Mouse (Mus musculus): ENCODE data around the gene Olfr389. TPM values are rescaled to one million over a fixed set of nuclear protein-coding genes. Genes with fewer than 3 reads are reported as not detected.

The Olfr389 gene
- not detected in 4 replicates for total RNA-seq (2023; ENCODE audit: inconsistent age)

GRCm38 (mm10) chr11:73780613-73781012 lies at the start of gene Olfr389:
Gene Olfr389 (minus strand): TSS chr11:73780713.

GRCm38 (mm10) chr11:73816949-73817348 lies 36.4 kb upstream of the Olfr389 start, which contains the start of gene Olfr392:
Gene Olfr392 (minus strand): TSS chr11:73817049.

DNA sequence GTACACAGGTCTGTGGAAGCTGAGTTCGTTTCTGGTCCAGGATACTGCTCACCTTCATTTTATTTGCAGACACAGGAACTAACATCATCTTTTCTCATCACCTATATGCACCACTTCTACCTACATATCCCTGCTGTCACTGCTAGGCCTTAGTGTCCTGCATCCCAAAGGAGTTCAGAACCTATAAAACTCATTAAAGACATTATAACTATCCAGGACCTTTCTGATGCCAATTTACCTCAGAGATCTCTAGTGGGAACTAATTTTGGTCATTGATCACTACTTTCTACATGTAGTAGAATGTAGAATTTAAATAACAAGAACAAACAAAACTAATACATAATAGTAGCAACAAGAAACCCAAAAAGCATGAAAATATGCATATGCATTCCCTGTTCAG lies 22.4 kb upstream of the Olfr389 start, which contains the start of gene Olfr391-ps:
Olfr391-ps (minus strand) TSS at position 101 of the 400 bp plus-strand sequence.

GRCm38 (mm10) chr11:73782664-73783063 lies 2.2 kb upstream of the Olfr389 start, which contains the start of gene Olfr390:
Gene Olfr390 (plus strand): TSS chr11:73782964.

Other genes with a start within 250 kb of the Olfr389 start
- not detected in 4 replicates for gene Olfr385, start 187.7 kb downstream of the Olfr389 start, total RNA-seq (2023; ENCODE audit: inconsistent age)
- gene Olfr384, start 182.1 kb downstream of the Olfr389 start, total RNA-seq (2023; ENCODE audit: inconsistent age), result not detected in 4 replicates
- gene Zfp735, start 91.9 kb downstream of the Olfr389 start, total RNA-seq (2023; ENCODE audit: inconsistent age), result not detected in 4 replicates
- gene Olfr390, start 2.3 kb upstream of the Olfr389 start, total RNA-seq (2023; ENCODE audit: inconsistent age), result not detected in 4 replicates
- gene Olfr391-ps, start 22.3 kb upstream of the Olfr389 start, total RNA-seq (2023; ENCODE audit: inconsistent age), result not detected in 4 replicates
- gene Olfr392, start 36.3 kb upstream of the Olfr389 start, total RNA-seq (2023; ENCODE audit: inconsistent age), result not detected in 4 replicates
- gene Olfr393, start 70.7 kb upstream of the Olfr389 start, total RNA-seq (2023; ENCODE audit: inconsistent age), result not detected in 4 replicates
- not detected in 4 replicates for gene Olfr394, start 110.1 kb upstream of the Olfr389 start, total RNA-seq (2023; ENCODE audit: inconsistent age)
- not detected in 4 replicates for gene Olfr395, start 128.6 kb upstream of the Olfr389 start, total RNA-seq (2023; ENCODE audit: inconsistent age)
- gene Olfr23, start 156.0 kb upstream of the Olfr389 start, total RNA-seq (2023; ENCODE audit: inconsistent age), result not detected in 4 replicates
- gene Olfr397, start 180.1 kb upstream of the Olfr389 start, total RNA-seq (2023; ENCODE audit: inconsistent age), result not detected in 4 replicates
- gene Olfr398, start 209.7 kb upstream of the Olfr389 start, total RNA-seq (2023; ENCODE audit: inconsistent age), result not detected in 4 replicates